Mouse (Mus musculus) midbrain, embryonic 15.5 days (tissue): ENCODE measurements around the gene Cul1. TPM values are rescaled to one million over a fixed set of nuclear protein-coding genes. Genes with fewer than 3 reads are reported as not detected.

ENCODE experiments used
- ATAC-seq: fragments of 200-750 bp; cut with Nextera tagmentation; replicated peaks from 2 replicates; pipeline ENCODE4 v1.8.0; 2017; ENCODE audit warnings: moderate TSS enrichment
- H3K27ac ChIP-seq: fragments of 300-500 bp; sonication (generic); 2 replicates; pipeline ENCODE4 v1.5.1; 2015; ENCODE audit warnings: mild to moderate bottlenecking, inconsistent platforms
- H3K27me3 ChIP-seq: fragments of 300-500 bp; sonication (generic); replicated peaks from 2 replicates; pipeline ENCODE4 v1.6.1; 2015; ENCODE audit warnings: inconsistent platforms
- H3K36me3 ChIP-seq: fragments of 300-500 bp; sonication (generic); replicated peaks from 2 replicates; pipeline ENCODE4 v1.6.1; 2015; ENCODE audit warnings: inconsistent platforms
- H3K4me1 ChIP-seq: fragments of 300-500 bp; sonication (generic); 2 replicates; pipeline ENCODE4 v1.6.1; 2015; ENCODE audit warnings: inconsistent platforms
- H3K4me2 ChIP-seq: fragments of 300-500 bp; sonication (generic); 2 replicates; pipeline ENCODE4 v1.6.1; 2015; ENCODE audit warnings: inconsistent platforms, mild to moderate bottlenecking, moderate library complexity
- H3K4me3 ChIP-seq: fragments of 300-500 bp; sonication (generic); 2 replicates; pipeline ENCODE4 v1.5.1; 2015; ENCODE audit warnings: mild to moderate bottlenecking, inconsistent platforms
- H3K9ac ChIP-seq: fragments of 300-500 bp; sonication (generic); 2 replicates; pipeline ENCODE4 v1.6.1; 2015; ENCODE audit warnings: mild to moderate bottlenecking, inconsistent platforms
- H3K9me3 ChIP-seq: fragments of 300-500 bp; sonication (generic); 2 replicates; pipeline ENCODE4 v1.6.1; 2016; ENCODE audit warnings: inconsistent platforms
- WGBS: fragments of 180-500 bp; shearing (Covaris S2); methylation state at CpG from one replicate; pipeline ENCODE4 v1.1.7; 2015; ENCODE audit warnings: mixed read lengths; 5-methylcytosine and 5-hydroxymethylcytosine counted together
- polyA plus RNA-seq: library from polyadenylated mRNA; unstranded; fragments of >200 nt; fragmentation: Nextera tagmentation; extraction: Ambion mirVana; gene quantifications from 2 replicates; pipeline ENCODE4 v1.2.1, GENCODE M21; 2015

The Cul1 gene
- polyA plus RNA-seq, 1 experiment from 2014 or later, result 126 TPM

DNA sequence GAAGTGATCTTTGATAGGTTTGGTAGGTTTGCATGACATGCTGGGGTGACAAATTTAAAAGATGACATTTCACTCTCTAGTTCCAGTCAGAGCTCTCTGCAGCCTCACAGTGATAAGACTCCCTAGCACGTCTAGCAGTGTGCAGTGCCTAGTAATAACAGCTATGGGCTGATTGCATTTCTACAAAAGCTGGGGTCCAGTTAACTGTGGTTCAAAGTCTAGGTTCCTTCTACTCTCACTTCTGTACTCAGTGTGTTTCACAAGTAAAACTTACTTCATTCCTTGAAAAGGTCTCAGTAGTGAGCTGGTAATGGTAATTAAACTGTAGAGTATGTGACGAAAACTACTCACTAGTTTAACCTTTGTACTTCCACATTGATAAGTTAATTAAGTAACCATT lies 66.8 kb downstream of the Cul1 start:
- no peaks in the 10 kb centered on the region for H3K4me1 ChIP-seq
- no peaks in the 10 kb centered on the region for H3K27me3 ChIP-seq
- ATAC-seq, result no peak
- no peaks in the 10 kb centered on the region for H3K9me3 ChIP-seq
- H3K4me3 ChIP-seq, result no peak overlapping the region
- WGBS, result 94% methylated on average over 2 of the region's 2 CpGs
- H3K27ac ChIP-seq, result no peak overlapping the region
- peaks cover 39% of the 10 kb centered on the region for H3K36me3 ChIP-seq
- H3K4me2 ChIP-seq, result no peak overlapping the region
- H3K9ac ChIP-seq, result no peak overlapping the region

DNA sequence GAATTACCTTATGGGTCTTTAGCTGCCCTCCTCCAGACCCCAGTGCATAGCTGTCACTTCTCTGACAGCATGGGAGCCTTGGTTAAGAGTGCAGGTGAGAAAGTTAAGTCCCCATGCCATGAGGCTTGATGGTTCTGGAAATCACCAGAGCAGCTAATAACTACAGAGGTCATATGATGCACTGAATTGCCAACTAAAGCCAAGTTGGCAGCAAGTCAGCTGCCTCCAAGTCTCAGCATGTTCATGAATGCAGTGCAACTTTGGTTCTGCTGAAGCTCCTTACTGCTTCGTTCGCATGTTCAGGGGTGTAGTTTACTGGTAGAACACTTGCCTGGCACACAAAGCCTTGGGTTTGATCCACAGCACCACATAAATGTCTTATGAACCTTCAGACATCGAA lies 69.2 kb downstream of the Cul1 start:
- Histone ChIP-seq H3K36me3 (peaks cover 38% of the 10 kb centered on the region; the same call in 1 of the 2 replicates), H3K9ac (no peak overlapping the region), H3K4me3 (no peak overlapping the region), H3K9me3 (no peaks in the 10 kb centered on the region), H3K27me3 (no peaks in the 10 kb centered on the region), H3K4me1 (no peaks in the 10 kb centered on the region), H3K4me2 (no peak overlapping the region), H3K27ac (no peak overlapping the region)
- no peak for ATAC-seq
- WGBS, result 96% methylated on average over 3 of the region's 3 CpGs

GRCm38 (mm10) chr6:47525041-47525440 lies 71.8 kb downstream of the Cul1 start:
- no peaks in the 10 kb centered on the region for H3K4me1 ChIP-seq
- H3K27me3 ChIP-seq, result no peaks in the 10 kb centered on the region
- no peak overlapping the region for H3K4me2 ChIP-seq
- no peak for ATAC-seq
- H3K36me3 ChIP-seq, result peaks cover 40% of the 10 kb centered on the region
- H3K27ac ChIP-seq, result no peak overlapping the region
- H3K9ac ChIP-seq, result no peak overlapping the region
- H3K4me3 ChIP-seq, result no peak overlapping the region
- WGBS, result 88% methylated on average over 2 of the region's 2 CpGs
- H3K9me3 ChIP-seq, result no peaks in the 10 kb centered on the region

DNA sequence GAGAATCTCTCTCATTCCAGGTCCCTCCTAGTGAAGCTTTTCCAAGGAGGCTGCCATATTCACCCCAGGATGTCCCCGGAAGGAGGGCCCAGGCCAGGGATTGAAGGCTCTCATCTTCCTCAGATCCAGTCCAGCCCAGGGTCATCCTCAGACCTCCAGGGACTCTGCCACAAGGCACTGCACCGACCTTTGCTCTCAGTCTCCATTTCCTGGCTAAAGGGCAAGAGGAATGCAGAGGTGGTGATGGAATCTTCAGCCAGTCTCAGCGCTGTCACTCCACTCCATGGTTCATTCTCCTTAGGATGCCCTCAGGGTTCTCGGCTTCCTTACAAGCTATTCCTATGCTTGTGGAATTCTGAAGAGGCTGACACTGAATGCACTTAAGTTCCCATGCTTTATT lies 73.2 kb downstream of the Cul1 start:
- Histone ChIP-seq H3K4me3 (no peak overlapping the region), H3K27ac (no peak overlapping the region), H3K27me3 (no peaks in the 10 kb centered on the region), H3K9ac (no peak overlapping the region), H3K4me2 (no peak overlapping the region), H3K36me3 (peaks cover 46% of the 10 kb centered on the region), H3K4me1 (no peaks in the 10 kb centered on the region), H3K9me3 (no peaks in the 10 kb centered on the region)
- 76% methylated on average over 4 of the region's 4 CpGs for WGBS
- peak; percentile 35; the same call in 1 of the 2 replicates for ATAC-seq

DNA sequence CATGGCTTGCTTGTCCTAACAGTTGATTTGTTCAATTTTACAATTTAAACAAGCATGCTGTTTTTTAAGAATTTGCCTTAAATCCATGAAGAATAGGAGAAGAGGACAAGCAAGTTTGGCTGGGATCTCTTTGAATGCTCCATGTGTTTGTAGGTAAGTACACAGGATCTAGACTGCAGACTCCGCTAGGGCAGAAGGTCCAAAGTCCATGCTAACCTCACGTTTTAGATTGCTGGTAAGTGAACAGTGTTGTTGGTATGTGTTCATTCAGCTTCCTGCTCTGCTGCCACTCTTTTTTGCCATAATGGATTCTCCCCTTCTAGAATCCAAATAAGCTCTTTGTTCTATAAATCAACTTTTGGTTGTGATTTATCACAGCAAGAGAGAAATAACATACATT lies 73.9 kb downstream of the Cul1 start:
- Histone ChIP-seq H3K9ac (no peak overlapping the region), H3K4me2 (no peak overlapping the region), H3K27me3 (no peaks in the 10 kb centered on the region), H3K4me3 (no peak overlapping the region), H3K36me3 (peaks cover 46% of the 10 kb centered on the region), H3K9me3 (no peaks in the 10 kb centered on the region), H3K4me1 (no peaks in the 10 kb centered on the region), H3K27ac (no peak overlapping the region)
- WGBS, result 79% methylated on average over 2 of the region's 2 CpGs
- no peak for ATAC-seq

DNA sequence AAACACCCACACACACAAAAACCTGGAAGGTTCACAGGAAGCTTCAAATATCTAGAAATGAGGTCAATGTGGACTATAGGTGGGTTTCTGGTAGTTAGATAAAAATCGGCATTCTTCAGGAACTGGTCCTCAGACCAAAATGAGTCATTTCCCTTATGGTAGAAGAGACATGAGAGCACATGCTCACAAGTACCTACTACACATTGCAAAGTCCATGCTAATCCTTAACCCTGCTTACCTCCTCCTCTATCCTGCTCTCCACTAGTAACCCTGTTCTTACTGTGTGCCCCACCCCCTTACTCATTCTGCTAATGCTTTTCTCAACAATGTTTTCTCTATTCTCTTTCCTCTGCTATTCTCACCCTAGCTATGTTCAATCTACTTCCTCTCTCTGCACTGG lies 74.5 kb downstream of the Cul1 start:
- no peaks in the 10 kb centered on the region for H3K9me3 ChIP-seq
- H3K27ac ChIP-seq, result no peak overlapping the region
- H3K36me3 ChIP-seq, result peaks cover 47% of the 10 kb centered on the region
- H3K27me3 ChIP-seq, result no peaks in the 10 kb centered on the region
- no peak overlapping the region for H3K4me3 ChIP-seq
- no peak; the same call in 1 of the 2 replicates for ATAC-seq
- H3K4me1 ChIP-seq, result no peaks in the 10 kb centered on the region
- WGBS, result 83% methylated on average over 1 of the region's 1 CpGs
- no peak overlapping the region for H3K9ac ChIP-seq
- H3K4me2 ChIP-seq, result no peak overlapping the region

DNA sequence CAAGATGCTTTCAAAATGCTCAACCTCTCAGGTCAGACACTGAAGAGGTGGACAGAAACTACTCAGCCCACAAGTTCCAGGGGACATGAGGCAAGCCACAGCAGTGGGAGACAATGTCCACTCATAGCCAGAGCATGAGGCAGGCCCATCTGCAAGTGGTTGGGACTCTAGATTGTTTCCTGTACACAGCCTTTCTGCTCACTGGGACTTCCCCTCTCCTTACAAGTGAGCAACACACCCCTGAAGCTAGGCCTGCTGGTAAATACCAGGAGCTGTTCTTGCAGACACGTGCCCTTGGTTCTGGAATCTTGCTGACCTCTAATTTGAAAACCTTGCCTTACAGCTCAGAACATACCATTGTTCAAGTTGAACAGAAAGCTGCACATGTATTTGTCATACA lies 79.3 kb downstream of the Cul1 start:
- no peak for ATAC-seq
- peaks cover 44% of the 10 kb centered on the region for H3K36me3 ChIP-seq

DNA sequence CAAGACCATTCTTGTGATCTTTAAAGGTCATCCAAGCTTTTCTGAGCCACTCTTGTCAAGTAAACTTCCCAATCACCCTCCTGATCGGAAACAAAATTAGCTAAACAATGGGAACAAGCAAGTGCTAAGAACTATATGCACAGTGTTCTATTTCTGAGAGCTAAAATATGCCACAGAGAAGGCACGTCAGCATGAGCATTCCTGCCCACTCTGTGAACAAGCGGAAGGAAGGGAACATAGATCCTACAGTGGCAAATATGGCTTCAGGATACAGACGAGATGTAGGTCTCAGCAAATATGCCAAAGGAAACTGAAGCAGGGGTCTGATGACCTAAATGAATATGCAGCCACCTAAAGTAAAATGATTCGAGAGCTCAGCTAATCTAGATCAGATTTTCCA lies 82.1 kb downstream of the Cul1 start:
- Histone ChIP-seq H3K4me3 (no peak overlapping the region), H3K9ac (no peak overlapping the region), H3K9me3 (no peaks in the 10 kb centered on the region), H3K27ac (no peak overlapping the region), H3K4me2 (no peak overlapping the region), H3K36me3 (peaks cover 38% of the 10 kb centered on the region; the same call in 1 of the 2 replicates), H3K4me1 (no peaks in the 10 kb centered on the region), H3K27me3 (no peaks in the 10 kb centered on the region)
- no peak for ATAC-seq
- 86% methylated on average over 5 of the region's 5 CpGs for WGBS

More for the DNA sequence above, 79.3 kb downstream of the Cul1 start:
- H3K27ac ChIP-seq, result no peak overlapping the region
- H3K4me2 ChIP-seq, result no peak overlapping the region
- WGBS, result 66% methylated on average over 1 of the region's 1 CpGs
- H3K9ac ChIP-seq, result no peak overlapping the region
- H3K9me3 ChIP-seq, result no peaks in the 10 kb centered on the region
- H3K4me1 ChIP-seq, result no peaks in the 10 kb centered on the region
- no peaks in the 10 kb centered on the region for H3K27me3 ChIP-seq
- no peak overlapping the region for H3K4me3 ChIP-seq

DNA sequence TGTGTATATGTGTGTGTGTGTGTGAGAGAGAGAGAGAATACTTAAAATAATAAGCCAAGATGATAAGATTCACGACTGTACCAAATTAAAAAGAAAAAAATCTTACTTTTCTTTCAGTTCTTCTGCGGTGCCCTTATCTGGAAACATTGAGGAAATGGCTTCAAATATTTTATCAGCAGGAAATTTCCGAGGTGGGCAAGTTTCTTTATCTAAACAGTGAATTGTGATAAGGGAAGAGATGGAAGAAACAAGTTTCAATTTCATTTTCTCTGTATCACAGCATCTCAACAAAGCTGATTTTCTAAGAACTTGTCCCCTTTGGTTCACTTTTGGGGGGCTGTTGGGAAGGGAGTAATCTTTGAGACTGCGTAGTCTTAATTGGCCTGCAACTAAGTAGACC lies 99.1 kb downstream of the Cul1 start:
- H3K9ac ChIP-seq, result no peak overlapping the region
- no peaks in the 10 kb centered on the region for H3K9me3 ChIP-seq
- H3K4me2 ChIP-seq, result no peak overlapping the region
- no peaks in the 10 kb centered on the region for H3K4me1 ChIP-seq
- H3K36me3 ChIP-seq, result peaks cover 31% of the 10 kb centered on the region
- no peak overlapping the region for H3K27ac ChIP-seq
- H3K27me3 ChIP-seq, result no peaks in the 10 kb centered on the region
- 93% methylated on average over 4 of the region's 4 CpGs for WGBS
- ATAC-seq, result no peak
- H3K4me3 ChIP-seq, result no peak overlapping the region

DNA sequence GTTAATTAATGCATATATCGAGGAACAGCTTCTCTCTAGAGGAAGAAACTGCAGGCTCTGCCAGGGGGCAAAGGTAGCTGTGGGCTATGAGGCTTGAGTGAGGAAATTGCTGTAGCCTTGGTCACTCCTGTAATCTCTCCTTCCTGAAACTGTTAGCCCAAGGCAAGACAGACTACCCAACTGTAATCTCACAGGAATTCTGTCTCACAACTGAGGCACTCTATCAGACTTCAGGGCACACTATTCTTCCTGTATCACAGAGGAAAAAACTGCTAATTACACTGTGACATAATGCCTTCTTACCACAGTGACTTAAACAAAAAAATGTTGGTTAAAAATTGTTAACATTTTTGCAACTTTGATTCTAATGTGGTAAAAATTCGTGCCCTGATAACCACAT lies 106.1 kb downstream of the Cul1 start:
- no peak overlapping the region for H3K4me2 ChIP-seq
- 80% methylated on average over 2 of the region's 2 CpGs for WGBS
- no peaks in the 10 kb centered on the region for H3K9me3 ChIP-seq
- H3K4me3 ChIP-seq, result no peak overlapping the region
- H3K27ac ChIP-seq, result no peak overlapping the region
- peaks cover 16% of the 10 kb centered on the region for H3K36me3 ChIP-seq
- no peak overlapping the region for H3K9ac ChIP-seq
- no peaks in the 10 kb centered on the region for H3K27me3 ChIP-seq
- H3K4me1 ChIP-seq, result no peaks in the 10 kb centered on the region
- no peak for ATAC-seq

- no peaks in the 10 kb centered on the region for H3K27me3 ChIP-seq
- H3K4me2 ChIP-seq, result no peak overlapping the region
- H3K4me3 ChIP-seq, result no peak overlapping the region
- no peak for ATAC-seq
- H3K9me3 ChIP-seq, result no peaks in the 10 kb centered on the region
- H3K4me1 ChIP-seq, result no peaks in the 10 kb centered on the region
- peaks cover 9% of the 10 kb centered on the region for H3K36me3 ChIP-seq
- H3K9ac ChIP-seq, result no peak overlapping the region
- no peak overlapping the region for H3K27ac ChIP-seq
Observed at GRCm38 (mm10) chr6:47560407-47560806, 107.2 kb downstream of the Cul1 start.

GRCm38 (mm10) chr6:47560846-47561245 lies 107.6 kb downstream of the Cul1 start:
- H3K9me3 ChIP-seq, result no peaks in the 10 kb centered on the region
- no peak overlapping the region for H3K27ac ChIP-seq
- H3K4me1 ChIP-seq, result no peaks in the 10 kb centered on the region
- H3K27me3 ChIP-seq, result no peaks in the 10 kb centered on the region
- no peak for ATAC-seq
- WGBS, result 97% methylated on average over 2 of the region's 2 CpGs
- H3K4me2 ChIP-seq, result no peak overlapping the region
- no peak overlapping the region for H3K9ac ChIP-seq
- H3K4me3 ChIP-seq, result no peak overlapping the region
- H3K36me3 ChIP-seq, result peaks cover 8% of the 10 kb centered on the region; the same call in 1 of the 2 replicates

DNA sequence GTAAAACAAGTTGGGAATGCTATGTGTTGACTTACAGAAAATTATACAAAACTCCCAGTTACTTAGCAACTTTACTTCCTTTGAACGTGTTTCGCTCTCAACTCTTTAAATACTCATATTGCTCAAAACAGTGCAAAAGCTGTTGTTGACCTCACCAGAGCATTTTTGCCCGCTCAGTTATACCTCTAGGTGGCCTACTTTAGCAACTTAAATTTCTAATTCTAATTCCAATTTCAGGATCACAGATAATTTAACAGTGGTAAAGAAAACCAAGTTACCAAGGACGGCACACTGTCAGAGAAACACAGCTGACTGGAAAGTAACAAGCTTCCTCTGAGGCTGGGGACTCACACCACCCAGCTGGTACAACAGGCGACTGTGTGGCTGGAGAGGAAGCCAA lies 108.2 kb downstream of the Cul1 start:
- no peak overlapping the region for H3K4me3 ChIP-seq
- H3K36me3 ChIP-seq, result peaks cover 8% of the 10 kb centered on the region; the same call in 1 of the 2 replicates
- 91% methylated on average over 5 of the region's 5 CpGs for WGBS
- no peak for ATAC-seq
- H3K9ac ChIP-seq, result no peak overlapping the region
- H3K27me3 ChIP-seq, result no peaks in the 10 kb centered on the region
- no peak overlapping the region for H3K4me2 ChIP-seq
- H3K4me1 ChIP-seq, result no peaks in the 10 kb centered on the region
- H3K9me3 ChIP-seq, result no peaks in the 10 kb centered on the region
- H3K27ac ChIP-seq, result no peak overlapping the region
